Mouse (Mus musculus) layer of hippocampus, postnatal 25 days (tissue): ENCODE data around the gene Rcbtb2. TPM values are rescaled to one million over a fixed set of nuclear protein-coding genes. Genes with fewer than 3 reads are reported as not detected.

Experiments
- DNase-seq, 2 experiments: peaks; one replicate each; pipeline ENCODE4 v3.0.0; 2022; ENCODE audit warnings: mixed read lengths in 2 of 2, low spot score in 1 of 2; ENCODE audit errors: extremely low spot score in 1 of 2
- microRNA-seq, 2 experiments: library from miRNA; unstranded; fragments of <30 nt; microRNA quantifications; one replicate each; pipeline ENCODE4 v1.2.0; 2021
- total RNA-seq, 2 experiments: library from RNA; stranded (reverse); gene quantifications; 2 replicates each; pipeline ENCODE4 v1.2.3; 2021

Gene Rcbtb2
- total RNA-seq, 2 experiments from 2014 or later, result 26.4 to 29.3 TPM

DNA sequence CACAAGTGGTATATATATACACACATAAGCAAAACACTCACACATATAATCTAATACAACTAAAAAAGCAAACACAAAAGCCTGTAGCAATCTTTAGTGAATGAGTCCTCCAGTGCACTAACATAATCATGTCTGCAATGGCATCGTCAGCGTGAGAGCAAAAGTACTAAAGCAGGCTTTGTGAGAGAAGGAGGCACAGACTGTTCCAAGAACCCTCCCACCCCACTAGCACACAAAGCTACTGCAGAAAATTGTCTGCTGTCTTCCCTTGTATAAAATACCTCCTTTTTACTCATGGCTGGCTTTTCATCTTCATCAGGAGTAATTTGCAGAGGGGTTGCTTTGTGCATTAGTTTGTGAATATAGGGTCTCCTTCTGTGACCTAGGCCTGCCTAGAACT, 129.4 kb downstream of the Rcbtb2 start:
- DNase-seq, result no peak

DNA sequence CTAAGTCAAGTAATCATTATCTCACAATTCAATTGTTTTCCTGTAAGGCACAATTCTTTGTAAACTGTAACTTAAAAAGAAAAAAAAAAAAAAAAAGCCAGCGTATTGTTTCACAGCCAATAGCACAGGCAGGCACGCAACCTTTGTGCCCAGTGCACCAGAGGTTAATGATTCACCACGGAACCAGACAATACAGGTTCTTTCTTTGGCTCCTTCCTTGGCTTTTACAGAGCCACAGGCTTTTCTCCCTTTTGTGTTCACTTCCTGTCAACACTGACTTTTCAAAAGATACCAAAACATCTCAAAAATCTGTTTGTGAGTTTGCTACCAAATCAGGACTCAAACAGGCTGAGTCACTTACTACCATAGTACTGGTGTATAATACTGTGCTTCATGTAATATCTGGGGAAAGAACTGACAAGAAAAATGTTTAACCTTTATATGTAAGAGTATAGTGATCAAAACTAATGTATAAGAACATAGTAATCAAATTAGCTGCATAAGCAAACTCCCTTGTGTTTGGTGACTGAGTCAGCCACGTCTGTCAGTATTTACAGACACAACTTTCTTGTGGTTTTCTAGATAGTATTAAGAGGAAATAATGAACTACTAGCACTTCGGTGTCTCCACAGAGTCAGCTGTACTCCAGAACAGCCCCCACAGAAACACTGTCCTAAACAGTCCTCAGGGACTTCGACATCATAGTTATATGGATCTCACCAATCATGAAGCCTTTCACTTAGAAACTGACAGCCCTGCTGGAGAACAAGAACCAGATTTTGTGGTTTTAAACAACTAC, 130.8 kb downstream of the Rcbtb2 start:
- DNase-seq, result no peak

DNA sequence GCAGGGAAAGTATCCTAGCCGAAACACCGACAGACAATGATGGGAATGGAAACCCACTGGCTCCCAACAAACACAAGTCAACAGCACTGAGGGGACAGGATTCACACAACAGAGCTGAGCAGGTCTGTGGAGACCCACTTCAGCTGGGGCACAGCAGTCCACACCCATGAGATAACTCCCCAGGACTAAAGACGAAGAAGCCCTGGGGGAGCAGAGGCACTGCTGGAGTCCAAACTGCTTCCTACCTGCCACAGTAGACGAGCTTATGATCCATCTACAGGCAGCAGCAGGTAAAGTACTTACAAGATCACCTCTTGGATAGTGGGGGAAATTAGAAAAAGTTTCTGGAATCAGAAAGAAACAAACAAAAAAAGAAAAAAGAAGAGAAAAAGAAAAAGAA, 131.6 kb downstream of the Rcbtb2 start:
- no peak for DNase-seq

DNA sequence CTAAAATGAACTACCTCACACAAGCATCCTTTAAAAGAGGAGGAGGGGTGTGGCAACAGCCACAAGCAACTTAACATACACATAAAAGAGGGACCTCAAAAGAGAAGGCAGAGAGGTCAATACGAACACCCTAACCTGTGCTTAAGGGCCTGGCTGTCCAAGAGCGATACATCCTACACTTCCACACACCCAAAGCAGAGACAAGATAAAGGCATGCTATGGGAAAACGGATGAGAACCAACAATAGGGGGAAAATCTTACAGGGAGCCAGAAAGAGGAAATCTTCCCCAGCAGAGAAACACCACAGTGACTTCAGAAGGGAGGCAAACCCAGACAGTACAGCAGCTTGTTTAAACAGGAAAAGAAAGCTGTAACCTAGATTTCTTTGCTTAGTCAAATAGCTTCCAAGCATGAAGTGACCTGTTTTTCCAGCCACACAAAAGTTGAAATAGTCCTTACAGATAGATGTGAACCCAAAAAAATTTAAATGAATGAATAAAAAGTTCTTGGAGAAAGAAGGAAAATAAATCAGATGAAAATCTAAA, 132.7 kb downstream of the Rcbtb2 start:
- no peak for DNase-seq

DNA sequence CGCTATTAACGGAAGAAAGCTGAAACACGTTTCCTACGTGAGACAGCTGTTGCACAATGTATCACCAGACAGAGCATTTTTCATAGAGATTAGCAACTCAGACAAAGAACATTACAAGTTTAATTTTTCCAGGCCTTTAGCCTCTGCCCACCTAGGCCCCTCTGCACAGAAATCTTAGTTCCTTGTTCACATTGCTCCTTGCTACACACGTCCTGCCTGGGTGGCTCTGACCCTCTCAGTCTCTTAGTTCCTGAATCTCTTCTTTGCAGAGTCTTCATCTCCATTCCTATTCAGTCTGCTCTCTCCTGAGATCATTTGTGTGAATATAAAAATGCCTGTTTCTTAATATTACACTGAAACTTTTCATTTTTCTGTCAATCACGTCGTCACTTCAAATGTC, 134.5 kb downstream of the Rcbtb2 start:
- DNase-seq, result no peak

Small RNA genes lying within 50 kb of the gene (microRNA-seq; reads per million reads assigned to microRNA genes)
- gene Mir687, result 0 reads per million in 2 experiments

Other genes with a start within 250 kb of the Rcbtb2 start
- 1 to 10 TPM; 1.4 to 1.5 TPM for gene Cysltr2, start 73.9 kb upstream of the Rcbtb2 start, total RNA-seq
- 1 to 10 TPM; 1.8 TPM for gene Lpar6, start 114.9 kb downstream of the Rcbtb2 start, total RNA-seq
- gene Rb1, start 202.8 kb downstream of the Rcbtb2 start, total RNA-seq, result 10 to 100 TPM; 32.7 to 43.8 TPM